Mouse (Mus musculus): ENCODE measurements around the gene Srpr. TPM values are rescaled to one million over a fixed set of nuclear protein-coding genes. Genes with fewer than 3 reads are reported as not detected.

The Srpr gene
- total RNA-seq, 2 experiments from 2014 or later: 81.3 to 90.0 TPM

- DNase-seq: no peak
Measured at GRCm38 (mm10) chr9:35187351-35187903, 12.5 kb upstream of the Srpr start.

GRCm38 (mm10) chr9:35188700-35189099, 11.3 kb upstream of the Srpr start:
- DNase-seq: peak in 1 of 2 experiments; percentile 37

GRCm38 (mm10) chr9:35192983-35193542, 6.9 kb upstream of the Srpr start:
- DNase-seq: no peak

- no peak for DNase-seq
Measured at GRCm38 (mm10) chr9:35194048-35194447, 5.9 kb upstream of the Srpr start.

- no peak for DNase-seq
Measured at GRCm38 (mm10) chr9:35197625-35198024, 2.4 kb upstream of the Srpr start.

GRCm38 (mm10) chr9:35198351-35198750, 1.6 kb upstream of the Srpr start:
- no peak for DNase-seq

GRCm38 (mm10) chr9:35198945-35199771, 817 bp upstream of the Srpr start:
- DNase-seq: peak in 1 of 2 experiments; percentile 73

- no peak for DNase-seq
Measured at GRCm38 (mm10) chr9:35200529-35201060, 620 bp downstream of the Srpr start.

GRCm38 (mm10) chr9:35203536-35203935, 3.6 kb downstream of the Srpr start:
- DNase-seq: no peak

GRCm38 (mm10) chr9:35204421-35204820, 4.4 kb downstream of the Srpr start:
- DNase-seq: no peak

GRCm38 (mm10) chr9:35210542-35211474, 10.8 kb downstream of the Srpr start, which contains the start of gene Foxred1:
Foxred1 (minus strand) TSS chr9:35211055.
- DNase-seq: peak; percentile 99

GRCm38 (mm10) chr9:35211573-35212511, 11.9 kb downstream of the Srpr start:
- DNase-seq: no peak

- DNase-seq: peak in 1 of 2 experiments; percentile 43
Measured at GRCm38 (mm10) chr9:35217963-35218362, 18.0 kb downstream of the Srpr start.

GRCm38 (mm10) chr9:35223466-35223865, 23.5 kb downstream of the Srpr start:
- no peak for DNase-seq

GRCm38 (mm10) chr9:35228671-35229070, 28.7 kb downstream of the Srpr start:
- no peak for DNase-seq

GRCm38 (mm10) chr9:35235996-35236395, 36.0 kb downstream of the Srpr start:
- no peak for DNase-seq

GRCm38 (mm10) chr9:35238371-35238770, 38.4 kb downstream of the Srpr start:
- DNase-seq: no peak

GRCm38 (mm10) chr9:35238915-35239571, 39.1 kb downstream of the Srpr start:
- peak; percentile 16 to 50 for DNase-seq

- no peak for DNase-seq
Measured at GRCm38 (mm10) chr9:35239734-35240133, 39.8 kb downstream of the Srpr start.

- DNase-seq: no peak
Measured at GRCm38 (mm10) chr9:35247405-35247804, 47.4 kb downstream of the Srpr start.

All from heart, adult 18-20 months (tissue).